ENCODE assay signal across 15 mouse cellular contexts in genomic region chr17:49675629-49676028, GRCm38 (mm10).
"Had no signal": no experiment of that assay in that cellular context is flagged by ENCODE, and none has a peak within 500 bp of the region (broad histone marks: within the 10 kb centered on the region; RNA-seq: fewer than 3 reads in every experiment).

No protein-coding gene starts in this region.

- H3K36me3 ChIP-seq: liver, embryonic 13.5 days; midbrain, embryonic 15.5 days; neural tube, embryonic 12.5 days had no signal

- H3K9ac ChIP-seq: liver, embryonic 13.5 days; liver, postnatal 0 days; midbrain, embryonic 15.5 days; neural tube, embryonic 12.5 days had no signal

- ATAC-seq: hindbrain, postnatal 0 days; liver, postnatal 0 days; midbrain, embryonic 15.5 days had no signal

- H3K4me2 ChIP-seq: liver, embryonic 13.5 days; midbrain, embryonic 11.5 days; midbrain, embryonic 15.5 days; neural tube, embryonic 12.5 days had no signal

- H3K27ac ChIP-seq: hindbrain, postnatal 0 days; liver, embryonic 13.5 days; macrophage; midbrain, embryonic 15.5 days; neural tube, embryonic 12.5 days; stomach, postnatal 0 days had no signal

- H3K27me3 ChIP-seq: liver, embryonic 13.5 days; megakaryocyte, embryonic 14.5 days; midbrain, embryonic 15.5 days; neural tube, embryonic 12.5 days had no signal

- DNase-seq: kidney, adult 18-20 months; kidney, postnatal 10 days; layer of hippocampus, adult 9-11 months; layer of hippocampus, postnatal 36 days; liver; liver, embryonic 13.5 days; liver, postnatal 0 days; thymus, postnatal 14 days had no signal

- H3K9me3 ChIP-seq: liver, embryonic 13.5 days; midbrain, embryonic 15.5 days; neural tube, embryonic 12.5 days had no signal

- H3K4me3 ChIP-seq: liver, embryonic 13.5 days; megakaryocyte, embryonic 14.5 days; midbrain, embryonic 15.5 days; neural tube, embryonic 12.5 days had no signal

- H3K4me1 ChIP-seq: liver, embryonic 13.5 days; megakaryocyte, embryonic 14.5 days; neural tube, embryonic 12.5 days had no signal
